Mouse (Mus musculus): ENCODE measurements around the gene Slco2a1. TPM values are rescaled to one million over a fixed set of nuclear protein-coding genes. Genes with fewer than 3 reads are reported as not detected.

The Slco2a1 gene
- polyA plus RNA-seq, 1 experiment = not detected

DNA sequence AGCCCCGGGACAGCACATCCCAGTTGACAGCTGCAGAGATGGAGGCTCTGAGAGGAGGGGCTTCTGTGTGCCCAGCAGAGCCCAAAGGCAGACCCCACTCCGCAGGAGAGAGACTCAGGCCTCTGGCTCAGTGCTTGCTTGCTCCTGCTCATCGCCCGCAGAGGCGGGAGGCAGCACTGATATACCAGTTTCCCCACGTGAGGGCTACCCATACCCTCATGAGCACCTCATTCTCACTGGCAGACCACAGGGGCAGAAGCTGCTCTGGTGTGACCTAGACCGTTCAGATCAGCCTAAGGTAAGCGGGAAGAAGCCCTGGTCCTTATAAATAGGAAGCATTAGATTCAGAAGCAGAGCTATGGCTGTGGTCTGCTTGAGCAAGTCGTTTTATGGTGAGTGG lies 131.3 kb downstream of the Slco2a1 start:
- TF ChIP-seq POLR2A (IDR thresholded peaks at IDR 0.05; ENCODE audit: borderline replicate concordance, low read depth, low read length) = no peak
- TF ChIP-seq CTCF (IDR thresholded peaks at IDR 0.05; ENCODE audit: low read depth, low read length) = no peak
- Histone ChIP-seq H3K4me3 (ENCODE audit: insufficient read depth, low read length) (no peak overlapping the region), H3K27ac (ENCODE audit: insufficient read depth, low read depth, low read length) (no peak overlapping the region), H3K4me1 (ENCODE audit: control insufficient read depth, insufficient read depth, low read length) (no peaks in the 10 kb centered on the region)

DNA sequence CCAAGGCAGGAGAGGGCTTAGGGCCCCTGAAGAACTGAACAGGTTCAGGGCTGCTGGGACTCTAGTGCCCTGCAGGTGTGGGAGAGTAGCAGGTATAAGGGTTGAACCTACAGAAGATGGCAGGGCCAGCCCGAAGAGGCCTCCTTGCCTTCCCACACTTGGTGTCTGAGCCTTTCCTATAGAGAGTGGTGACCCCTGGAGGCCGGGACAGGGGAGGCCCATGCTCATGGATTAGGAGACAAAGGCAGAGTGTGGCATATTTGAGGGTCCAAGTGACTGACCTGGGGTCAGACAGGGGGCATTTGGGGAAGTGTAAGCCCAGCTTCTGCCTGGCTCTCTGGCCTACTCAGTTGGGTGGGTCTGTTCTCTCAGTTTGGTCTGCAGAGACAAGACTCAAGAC lies 131.7 kb downstream of the Slco2a1 start:
- no peaks in the 10 kb centered on the region for H3K4me1 ChIP-seq (ENCODE audit: control insufficient read depth, insufficient read depth, low read length)
- TF ChIP-seq CTCF (IDR thresholded peaks at IDR 0.05; ENCODE audit: low read depth, low read length) (no peak), POLR2A (IDR thresholded peaks at IDR 0.05; ENCODE audit: borderline replicate concordance, low read depth, low read length) (no peak)
- H3K4me3 ChIP-seq (ENCODE audit: insufficient read depth, low read length) = no peak overlapping the region
- no peak overlapping the region for H3K27ac ChIP-seq (ENCODE audit: insufficient read depth, low read depth, low read length)

DNA sequence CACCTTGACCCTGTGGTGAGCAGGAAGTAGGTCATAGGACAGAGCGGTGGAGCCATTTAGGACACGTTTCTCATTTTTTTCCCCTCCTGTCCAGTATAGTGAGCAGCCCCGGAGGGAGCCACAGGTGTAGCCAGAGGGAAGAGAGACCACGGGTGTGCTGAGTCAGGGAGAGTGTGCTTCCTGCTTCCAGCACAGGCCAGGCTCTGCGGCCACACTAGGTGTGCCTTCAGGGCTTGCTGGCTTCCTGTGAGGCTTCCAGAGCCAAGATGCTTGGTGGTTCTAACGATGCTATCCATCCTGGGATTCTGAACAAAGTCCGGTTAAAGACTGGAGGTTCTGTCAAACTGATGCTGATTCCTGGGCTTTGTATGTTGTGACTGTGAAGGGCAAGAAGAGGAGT lies 133.0 kb downstream of the Slco2a1 start:
- Histone ChIP-seq H3K27ac (ENCODE audit: insufficient read depth, low read depth, low read length) (no peak overlapping the region), H3K4me1 (ENCODE audit: control insufficient read depth, insufficient read depth, low read length) (no peaks in the 10 kb centered on the region), H3K4me3 (ENCODE audit: insufficient read depth, low read length) (no peak overlapping the region)
- TF ChIP-seq CTCF (IDR thresholded peaks at IDR 0.05; ENCODE audit: low read depth, low read length) (no peak), POLR2A (IDR thresholded peaks at IDR 0.05; ENCODE audit: borderline replicate concordance, low read depth, low read length) (no peak)

DNA sequence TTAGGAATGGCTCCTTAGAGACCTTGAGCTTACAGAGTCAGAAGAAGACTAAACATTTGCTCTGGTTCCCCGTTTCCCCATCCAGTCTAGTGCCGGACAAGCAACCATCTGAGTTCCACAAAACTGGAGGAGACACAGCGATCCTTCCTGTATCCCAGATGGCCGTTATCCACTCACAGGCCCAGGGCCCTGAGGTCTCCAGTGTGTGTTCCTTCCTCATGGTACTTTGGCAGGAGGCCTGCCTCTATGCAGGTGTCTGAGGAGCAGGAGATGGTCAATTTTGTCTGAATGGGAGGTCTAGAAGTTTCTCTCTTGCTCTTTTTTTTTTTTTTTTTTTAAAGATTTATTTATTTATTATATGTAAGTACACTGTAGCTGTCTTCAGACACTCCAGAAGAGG lies 136.2 kb downstream of the Slco2a1 start:
- Histone ChIP-seq H3K4me1 (ENCODE audit: control insufficient read depth, insufficient read depth, low read length) (no peaks in the 10 kb centered on the region), H3K27ac (ENCODE audit: insufficient read depth, low read depth, low read length) (no peak overlapping the region)
- TF ChIP-seq POLR2A (IDR thresholded peaks at IDR 0.05; ENCODE audit: borderline replicate concordance, low read depth, low read length) = no peak
- no peak for TF ChIP-seq CTCF (IDR thresholded peaks at IDR 0.05; ENCODE audit: low read depth, low read length)

DNA sequence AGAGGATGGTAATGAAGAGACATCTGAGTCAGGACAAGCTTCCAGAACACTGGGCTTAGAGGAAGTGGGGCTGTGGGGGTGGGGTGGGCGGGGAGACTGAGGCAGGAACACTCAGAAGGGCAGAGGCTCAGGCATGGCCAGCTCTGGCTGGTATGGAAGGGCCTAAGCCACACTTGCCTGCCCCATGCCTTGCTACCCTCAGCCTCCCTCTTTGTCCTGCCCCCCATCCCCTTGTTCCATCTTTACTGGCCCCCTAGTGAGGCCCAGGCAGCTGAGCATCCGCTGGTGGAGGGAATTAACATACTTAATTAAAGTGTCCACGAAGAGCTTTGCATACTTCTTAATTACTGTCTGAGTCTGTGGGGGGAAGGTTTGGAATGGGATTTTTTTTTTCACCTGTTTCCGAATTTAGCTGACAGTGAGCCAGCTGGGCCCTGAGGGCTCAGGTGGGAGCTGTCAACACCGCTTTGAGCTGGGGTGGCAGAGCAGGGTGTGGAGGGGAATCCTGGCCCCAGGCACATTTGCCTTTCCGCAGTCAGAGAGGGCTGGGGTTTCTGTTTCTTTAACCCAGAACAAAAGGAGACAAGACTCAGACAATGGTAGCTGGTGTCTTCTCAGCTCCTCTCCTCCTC lies 145.1 kb downstream of the Slco2a1 start:
- H3K27ac ChIP-seq (ENCODE audit: insufficient read depth, low read depth, low read length) = no peak overlapping the region
- peaks cover 7% of the 10 kb centered on the region; the same call in 1 of the 2 replicates for H3K4me1 ChIP-seq (ENCODE audit: control insufficient read depth, insufficient read depth, low read length)
- no peak for TF ChIP-seq CTCF (IDR thresholded peaks at IDR 0.05; ENCODE audit: low read depth, low read length)
- TF ChIP-seq POLR2A (IDR thresholded peaks at IDR 0.05; ENCODE audit: borderline replicate concordance, low read depth, low read length) = no peak
- H3K4me3 ChIP-seq (ENCODE audit: insufficient read depth, low read length) = no peak overlapping the region

More for the DNA sequence above, 136.2 kb downstream of the Slco2a1 start:
- H3K4me3 ChIP-seq (ENCODE audit: insufficient read depth, low read length) = no peak overlapping the region

DNA sequence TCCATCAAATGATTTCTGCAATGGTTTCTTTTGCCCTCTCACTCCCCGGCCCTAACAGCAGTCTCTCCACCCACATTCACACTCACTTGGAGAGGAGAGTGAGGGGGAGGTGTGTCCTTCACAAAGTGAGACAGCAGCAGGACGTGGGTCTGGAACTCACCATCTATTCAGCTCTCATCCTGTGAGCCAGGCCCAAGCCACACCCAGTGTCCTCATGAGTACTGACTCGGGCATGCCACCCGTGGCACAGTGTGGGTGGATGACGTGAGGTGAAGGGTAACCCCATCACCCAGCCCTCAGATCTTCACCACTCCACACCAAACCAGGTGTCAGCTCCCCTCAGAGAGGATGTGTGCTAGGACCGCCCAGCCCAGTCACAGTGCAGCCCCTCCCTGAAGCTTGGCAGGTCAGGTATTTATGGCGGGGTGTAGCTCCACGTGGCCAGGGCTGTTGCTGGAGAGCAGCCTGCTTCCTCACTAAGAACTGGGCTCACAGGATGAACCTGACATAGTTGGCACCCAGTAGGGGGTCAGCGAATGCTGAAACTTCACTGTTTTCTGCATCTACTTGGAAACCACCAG lies 146.0 kb downstream of the Slco2a1 start:
- no peak overlapping the region for H3K27ac ChIP-seq (ENCODE audit: insufficient read depth, low read depth, low read length)
- H3K4me3 ChIP-seq (ENCODE audit: insufficient read depth, low read length) = no peak overlapping the region
- TF ChIP-seq CTCF (IDR thresholded peaks at IDR 0.05; ENCODE audit: low read depth, low read length) = no peak
- no peak for TF ChIP-seq POLR2A (IDR thresholded peaks at IDR 0.05; ENCODE audit: borderline replicate concordance, low read depth, low read length)
- H3K4me1 ChIP-seq (ENCODE audit: control insufficient read depth, insufficient read depth, low read length) = peaks cover 7% of the 10 kb centered on the region; the same call in 1 of the 2 replicates

DNA sequence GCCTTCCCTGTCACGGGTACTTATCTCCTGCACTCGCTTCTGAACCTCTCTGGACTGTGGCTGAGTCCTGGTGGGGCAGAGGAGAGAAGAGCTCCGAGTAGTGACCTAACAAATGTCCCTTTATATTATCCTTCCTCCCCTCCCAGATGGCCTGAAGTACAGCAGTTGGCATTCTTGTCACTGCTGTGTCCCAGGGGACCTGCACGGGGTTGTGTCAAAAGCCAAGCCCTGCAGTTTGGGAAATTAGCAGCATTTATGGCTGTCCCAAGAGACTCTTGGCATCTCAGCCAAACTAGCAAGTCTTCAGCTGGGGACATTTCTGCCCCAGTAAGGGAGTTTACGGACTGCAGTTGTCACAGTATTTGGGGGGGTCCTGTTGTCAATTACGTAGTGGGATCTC lies 151.0 kb downstream of the Slco2a1 start:
- no peak for TF ChIP-seq POLR2A (IDR thresholded peaks at IDR 0.05; ENCODE audit: borderline replicate concordance, low read depth, low read length)
- TF ChIP-seq CTCF (IDR thresholded peaks at IDR 0.05; ENCODE audit: low read depth, low read length) = no peak
- Histone ChIP-seq H3K4me3 (ENCODE audit: insufficient read depth, low read length) (no peak overlapping the region), H3K27ac (ENCODE audit: insufficient read depth, low read depth, low read length) (no peak overlapping the region), H3K4me1 (ENCODE audit: control insufficient read depth, insufficient read depth, low read length) (no peaks in the 10 kb centered on the region)

DNA sequence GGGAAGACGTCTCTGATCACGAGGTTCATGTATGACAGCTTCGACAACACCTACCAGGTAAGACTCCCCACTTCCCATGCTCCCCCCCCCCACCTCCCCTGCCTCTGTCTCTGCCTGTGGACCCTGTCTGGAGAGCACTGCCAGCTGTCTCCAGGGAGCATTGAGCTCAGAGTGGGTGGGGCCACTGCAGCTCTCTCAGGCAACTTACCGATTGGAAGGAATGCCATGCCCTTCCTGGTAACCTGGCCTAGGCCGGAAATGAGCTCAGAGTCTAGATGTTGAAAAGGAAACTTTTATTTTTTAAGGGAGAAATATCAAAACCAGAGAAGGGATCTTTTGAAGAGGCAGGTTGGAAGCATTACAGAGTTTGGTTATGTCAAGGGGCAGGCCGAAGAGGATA lies 151.9 kb downstream of the Slco2a1 start:
- no peaks in the 10 kb centered on the region for H3K4me1 ChIP-seq (ENCODE audit: control insufficient read depth, insufficient read depth, low read length)
- TF ChIP-seq POLR2A (IDR thresholded peaks at IDR 0.05; ENCODE audit: borderline replicate concordance, low read depth, low read length) = no peak
- no peak overlapping the region for H3K4me3 ChIP-seq (ENCODE audit: insufficient read depth, low read length)
- H3K27ac ChIP-seq (ENCODE audit: insufficient read depth, low read depth, low read length) = no peak overlapping the region

DNA sequence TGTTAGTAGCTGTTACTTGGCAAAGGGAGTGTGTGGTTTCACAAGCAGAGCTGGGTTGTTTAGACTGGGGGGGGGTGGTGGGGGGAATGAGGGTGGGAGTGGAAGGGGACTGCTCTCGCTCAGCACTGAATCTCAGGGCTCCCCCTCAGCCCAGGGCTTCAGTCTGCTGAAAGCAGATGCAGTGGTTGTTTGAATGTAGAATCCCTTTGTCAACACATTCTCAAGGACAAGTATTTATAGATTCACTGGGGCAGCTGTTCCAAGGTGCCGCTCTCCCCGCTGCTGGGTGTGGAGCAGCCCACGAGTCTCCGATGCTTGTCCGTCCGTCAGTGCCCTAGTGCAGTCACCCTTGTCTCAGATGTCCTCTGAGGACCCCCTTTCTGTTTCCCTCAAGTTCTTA lies 152.8 kb downstream of the Slco2a1 start:
- no peak overlapping the region for H3K4me3 ChIP-seq (ENCODE audit: insufficient read depth, low read length)
- TF ChIP-seq CTCF (IDR thresholded peaks at IDR 0.05; ENCODE audit: low read depth, low read length) (no peak), POLR2A (IDR thresholded peaks at IDR 0.05; ENCODE audit: borderline replicate concordance, low read depth, low read length) (no peak)
- H3K27ac ChIP-seq (ENCODE audit: insufficient read depth, low read depth, low read length) = no peak overlapping the region
- H3K4me1 ChIP-seq (ENCODE audit: control insufficient read depth, insufficient read depth, low read length) = no peaks in the 10 kb centered on the region

DNA sequence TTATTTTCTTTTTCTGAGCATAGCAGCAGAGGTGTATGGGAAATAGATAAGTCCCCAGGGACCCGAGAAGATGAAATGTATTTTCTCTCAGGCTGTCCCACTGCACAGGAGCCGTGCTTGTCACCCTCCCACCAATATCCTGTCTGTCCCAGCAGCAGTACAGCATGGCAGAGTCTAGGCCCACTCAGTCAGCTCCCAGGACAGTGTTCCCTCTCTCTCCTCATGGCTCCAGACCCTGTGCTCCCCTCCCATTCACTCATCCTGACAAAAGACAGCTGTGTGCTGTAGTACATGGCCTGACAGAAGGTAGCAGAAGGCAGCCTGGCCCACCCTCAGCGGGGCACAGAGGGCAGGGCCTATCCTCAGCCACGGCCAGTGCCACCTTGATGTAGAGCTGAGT lies 155.4 kb downstream of the Slco2a1 start:
- Histone ChIP-seq H3K4me1 (ENCODE audit: control insufficient read depth, insufficient read depth, low read length) (peaks cover 13% of the 10 kb centered on the region), H3K27ac (ENCODE audit: insufficient read depth, low read depth, low read length) (no peak overlapping the region), H3K4me3 (ENCODE audit: insufficient read depth, low read length) (no peak overlapping the region)
- TF ChIP-seq CTCF (IDR thresholded peaks at IDR 0.05; ENCODE audit: low read depth, low read length) (no peak), POLR2A (IDR thresholded peaks at IDR 0.05; ENCODE audit: borderline replicate concordance, low read depth, low read length) (no peak)
